Mouse (Mus musculus) MEL (cell line): ENCODE measurements around the gene Id1. TPM values are rescaled to one million over a fixed set of nuclear protein-coding genes. Genes with fewer than 3 reads are reported as not detected.

Source experiments
- DNase-seq: peaks from one replicate; pipeline ENCODE4 v3.0.0; 2011; ENCODE audit warnings: low read depth, low spot score
- H3K27ac ChIP-seq: 2 replicates; pipeline ENCODE4 v1.5.1; 2012; ENCODE audit warnings: low read depth, mild to moderate bottlenecking, control low read depth, low read length, moderate library complexity; ENCODE audit not compliant: control insufficient read depth
- H3K27me3 ChIP-seq, 2 experiments: fragments of 150-350 bp in 1 of 2; sonication (generic) in 1 of 2; 2 replicates each; pipeline ENCODE4 v1.6.1; 2012; ENCODE audit warnings: low read length in 2 of 2, mild to moderate bottlenecking in 2 of 2, improper control_type of control experiment in 1 of 2, moderate library complexity in 1 of 2; ENCODE audit not compliant: insufficient read depth in 2 of 2, control insufficient read depth in 1 of 2
- H3K36me3 ChIP-seq, 2 experiments: 2 replicates each; pipeline ENCODE4 v1.6.1; 2012 to 2014; ENCODE audit warnings: low read length in 2 of 2, improper control_type of control experiment in 1 of 2, inconsistent platforms in 1 of 2, mild to moderate bottlenecking in 1 of 2; ENCODE audit not compliant: insufficient read depth in 2 of 2, control insufficient read depth in 1 of 2
- H3K4me1 ChIP-seq, 2 experiments: fragments of 150-350 bp in 1 of 2; sonication (generic) in 1 of 2; 2 replicates each; pipeline ENCODE4 v1.6.1; 2012; ENCODE audit warnings: low read length in 2 of 2, improper control_type of control experiment in 1 of 2, mild to moderate bottlenecking in 1 of 2; ENCODE audit not compliant: insufficient read depth in 2 of 2, control insufficient read depth in 1 of 2
- H3K4me3 ChIP-seq, 2 experiments: fragments of 150-350 bp in 1 of 2; sonication (generic) in 1 of 2; 2 replicates each; pipeline ENCODE4 v1.5.1; 2012; ENCODE audit warnings: low read depth in 2 of 2, low read length in 2 of 2, mild to moderate bottlenecking in 2 of 2, moderate library complexity in 2 of 2, control low read depth in 1 of 2, improper control_type of control experiment in 1 of 2; ENCODE audit not compliant: control insufficient read depth in 1 of 2, insufficient read depth in 1 of 2
- H3K79me2 ChIP-seq: 2 replicates; pipeline ENCODE4 v1.6.1; 2012; ENCODE audit warnings: mild to moderate bottlenecking, low read length, moderate library complexity; ENCODE audit not compliant: control insufficient read depth, poor library complexity, insufficient read depth
- H3K9ac ChIP-seq: 2 replicates; pipeline ENCODE4 v1.6.1; 2012; ENCODE audit warnings: low read depth, mild to moderate bottlenecking, control low read depth, low read length, moderate library complexity; ENCODE audit not compliant: control insufficient read depth, poor library complexity, severe bottlenecking
- H3K9me3 ChIP-seq: fragments of 150-350 bp; sonication (generic); replicated peaks from 2 replicates; pipeline ENCODE4 v1.6.1; 2012; ENCODE audit warnings: mild to moderate bottlenecking, low read length, improper control_type of control experiment, moderate library complexity; ENCODE audit not compliant: insufficient read depth
- CHD1 ChIP-seq: IDR thresholded peaks from 2 replicates; pipeline ENCODE4 v1.6.1; 2012; ENCODE audit warnings: low read depth, mild to moderate bottlenecking, inconsistent platforms, low read length, improper control_type of control experiment
- CHD2 ChIP-seq: IDR thresholded peaks from 2 replicates; pipeline ENCODE4 v1.6.1; 2011; ENCODE audit warnings: low read length, improper control_type of control experiment
- CTCF ChIP-seq, 3 experiments: IDR thresholded peaks in 2 of 3; conservative IDR thresholded peaks in 1 of 3; 2 replicates each; pipeline ENCODE4 v1.5.1; 2011 to 2012; ENCODE audit warnings: low read length in 3 of 3, low read depth in 2 of 3, mild to moderate bottlenecking in 2 of 3, improper control_type of control experiment in 1 of 3, inconsistent platforms in 1 of 3, mixed read lengths in 1 of 3, moderate library complexity in 1 of 3; ENCODE audit not compliant: control insufficient read depth in 1 of 3, insufficient read depth in 1 of 3, poor library complexity in 1 of 3, severe bottlenecking in 1 of 3
- E2F4 ChIP-seq: IDR thresholded peaks from 2 replicates; pipeline ENCODE4 v1.6.1; 2011; ENCODE audit warnings: low read depth, low read length, improper control_type of control experiment, borderline replicate concordance
- ELF1 ChIP-seq: IDR thresholded peaks from 2 replicates; pipeline ENCODE4 v1.6.1; 2014; ENCODE audit warnings: low read depth, mild to moderate bottlenecking, inconsistent platforms, low read length, improper control_type of control experiment, moderate library complexity
- EP300 ChIP-seq, 2 experiments: IDR thresholded peaks; 2 replicates each; pipeline ENCODE4 v1.6.1; 2011; ENCODE audit warnings: improper control_type of control experiment in 2 of 2, low read length in 2 of 2, low read depth in 1 of 2, mild to moderate bottlenecking in 1 of 2
- GABPA ChIP-seq: IDR thresholded peaks from 2 replicates; pipeline ENCODE4 v1.6.1; 2012; ENCODE audit warnings: low read depth, mild to moderate bottlenecking, inconsistent platforms, low read length, improper control_type of control experiment, moderate library complexity
- GATA1 ChIP-seq: IDR thresholded peaks from 2 replicates; pipeline ENCODE4 v1.6.1; 2011; ENCODE audit warnings: low read depth, low read length, improper control_type of control experiment
- JUND ChIP-seq: IDR thresholded peaks from 2 replicates; pipeline ENCODE4 v1.6.1; 2011; ENCODE audit warnings: low read depth, mild to moderate bottlenecking, improper control_type of control experiment, low read length
- KAT2A ChIP-seq: conservative IDR thresholded peaks from 2 replicates; pipeline ENCODE4 v1.6.1; 2012; ENCODE audit warnings: low read depth, low read length, improper control_type of control experiment, inconsistent platforms
- MAFK ChIP-seq: IDR thresholded peaks from 2 replicates; pipeline ENCODE4 v1.6.1; 2011; ENCODE audit warnings: low read depth, mild to moderate bottlenecking, low read length, improper control_type of control experiment, borderline replicate concordance
- MAZ ChIP-seq: IDR thresholded peaks from 2 replicates; pipeline ENCODE4 v1.6.1; 2012; ENCODE audit warnings: low read depth, mild to moderate bottlenecking, inconsistent platforms, low read length, improper control_type of control experiment
- MEF2A ChIP-seq: IDR thresholded peaks from 2 replicates; pipeline ENCODE4 v1.6.1; 2014; ENCODE audit warnings: low read depth, mild to moderate bottlenecking, inconsistent platforms, low read length, improper control_type of control experiment; ENCODE audit not compliant: poor library complexity, insufficient replicate concordance, severe bottlenecking; ENCODE audit errors: extremely low read depth
- MXI1 ChIP-seq: IDR thresholded peaks from 2 replicates; pipeline ENCODE4 v1.6.1; 2011; ENCODE audit warnings: mild to moderate bottlenecking, low read depth, low read length, improper control_type of control experiment
- MYB ChIP-seq: IDR thresholded peaks from 2 replicates; pipeline ENCODE4 v1.6.1; 2011; ENCODE audit warnings: mild to moderate bottlenecking, low read depth, low read length, improper control_type of control experiment
- MYC ChIP-seq: IDR thresholded peaks from 2 replicates; pipeline ENCODE4 v1.6.1; 2011; ENCODE audit warnings: low read depth, mild to moderate bottlenecking, low read length, improper control_type of control experiment, moderate library complexity
- NELFE ChIP-seq: IDR thresholded peaks from 2 replicates; pipeline ENCODE4 v1.6.1; 2011; ENCODE audit warnings: low read depth, low read length, improper control_type of control experiment
- NRF1 ChIP-seq: IDR thresholded peaks from 2 replicates; pipeline ENCODE4 v1.6.1; 2014; ENCODE audit warnings: low read depth, mild to moderate bottlenecking, inconsistent platforms, low read length, improper control_type of control experiment, moderate library complexity; ENCODE audit not compliant: poor library complexity, insufficient read depth, severe bottlenecking
- POLR2A ChIP-seq, 2 experiments: IDR thresholded peaks; 2 replicates each; pipeline ENCODE4 v1.6.1; 2011 to 2012; ENCODE audit warnings: low read length in 2 of 2, mild to moderate bottlenecking in 2 of 2, control low read depth in 1 of 2, improper control_type of control experiment in 1 of 2, low read depth in 1 of 2, moderate library complexity in 1 of 2; ENCODE audit not compliant: control insufficient read depth in 1 of 2, insufficient read depth in 1 of 2, poor library complexity in 1 of 2
- POLR2AphosphoS2 ChIP-seq: IDR thresholded peaks from 2 replicates; pipeline ENCODE4 v1.6.1; 2011; ENCODE audit warnings: low read length, improper control_type of control experiment
- POLR2AphosphoS5 ChIP-seq: IDR thresholded peaks from 2 replicates; pipeline ENCODE4 v1.6.1; 2012; ENCODE audit warnings: low read depth, borderline replicate concordance, mild to moderate bottlenecking, inconsistent platforms, low read length, moderate library complexity, mixed read lengths
- RAD21 ChIP-seq: IDR thresholded peaks from 2 replicates; pipeline ENCODE4 v1.6.1; 2011; ENCODE audit warnings: mild to moderate bottlenecking, low read depth, low read length, improper control_type of control experiment
- SIN3A ChIP-seq: IDR thresholded peaks from 2 replicates; pipeline ENCODE4 v1.6.1; 2012; ENCODE audit warnings: low read length, improper control_type of control experiment, inconsistent platforms
- SMC3 ChIP-seq: IDR thresholded peaks from 2 replicates; pipeline ENCODE4 v1.6.1; 2011; ENCODE audit warnings: low read depth, low read length, improper control_type of control experiment
- TAL1 ChIP-seq: IDR thresholded peaks from 2 replicates; pipeline ENCODE4 v1.6.1; 2012; ENCODE audit warnings: mild to moderate bottlenecking, inconsistent platforms, low read length, moderate library complexity, mixed read lengths
- TBP ChIP-seq: IDR thresholded peaks from 2 replicates; pipeline ENCODE4 v1.8.0; 2011; ENCODE audit warnings: low read depth, low read length, improper control_type of control experiment
- TCF12 ChIP-seq: IDR thresholded peaks from 2 replicates; pipeline ENCODE4 v1.6.1; 2014; ENCODE audit warnings: low read depth, mild to moderate bottlenecking, inconsistent platforms, low read length, improper control_type of control experiment, moderate library complexity
- USF1 ChIP-seq: IDR thresholded peaks from 2 replicates; pipeline ENCODE4 v1.6.1; 2014; ENCODE audit warnings: low read depth, mild to moderate bottlenecking, inconsistent platforms, low read length, improper control_type of control experiment, moderate library complexity
- ZC3H11A ChIP-seq: IDR thresholded peaks from 2 replicates; pipeline ENCODE4 v1.6.1; 2012; ENCODE audit warnings: low read depth, mild to moderate bottlenecking, inconsistent platforms, low read length, improper control_type of control experiment
- ZKSCAN1 ChIP-seq: IDR thresholded peaks from 2 replicates; pipeline ENCODE4 v1.6.1; 2012; ENCODE audit warnings: low read depth, mild to moderate bottlenecking, inconsistent platforms, low read length, improper control_type of control experiment, moderate library complexity
- ZMIZ1 ChIP-seq: IDR thresholded peaks from 2 replicates; pipeline ENCODE4 v1.6.1; 2012; ENCODE audit warnings: low read depth, mild to moderate bottlenecking, inconsistent platforms, low read length, improper control_type of control experiment, moderate library complexity
- polyA plus RNA-seq, 2 experiments: library from polyadenylated mRNA; stranded (reverse) in 1 of 2; unstranded in 1 of 2; fragments of >175 nt in 1 of 2; fragments of >200 nt in 1 of 2; gene quantifications; 2 replicates each; pipeline versions ENCODE4 v1.2.1 to v1.2.4; 2012; ENCODE audit warnings: low replicate concordance in 2 of 2, low read depth in 1 of 2; ENCODE audit not compliant: insufficient read length in 2 of 2, insufficient read depth in 1 of 2, missing spikeins in 1 of 2
- total RNA-seq: library from RNA; depleted of rRNA; stranded (reverse); fragments of 300-350 nt; gene quantifications from 2 replicates; pipeline ENCODE4 v1.2.3, GENCODE M21; 2012

The Id1 gene
- total and polyA plus RNA-seq, 3 experiments = 102 to 486 TPM; not detected in 1

DNA sequence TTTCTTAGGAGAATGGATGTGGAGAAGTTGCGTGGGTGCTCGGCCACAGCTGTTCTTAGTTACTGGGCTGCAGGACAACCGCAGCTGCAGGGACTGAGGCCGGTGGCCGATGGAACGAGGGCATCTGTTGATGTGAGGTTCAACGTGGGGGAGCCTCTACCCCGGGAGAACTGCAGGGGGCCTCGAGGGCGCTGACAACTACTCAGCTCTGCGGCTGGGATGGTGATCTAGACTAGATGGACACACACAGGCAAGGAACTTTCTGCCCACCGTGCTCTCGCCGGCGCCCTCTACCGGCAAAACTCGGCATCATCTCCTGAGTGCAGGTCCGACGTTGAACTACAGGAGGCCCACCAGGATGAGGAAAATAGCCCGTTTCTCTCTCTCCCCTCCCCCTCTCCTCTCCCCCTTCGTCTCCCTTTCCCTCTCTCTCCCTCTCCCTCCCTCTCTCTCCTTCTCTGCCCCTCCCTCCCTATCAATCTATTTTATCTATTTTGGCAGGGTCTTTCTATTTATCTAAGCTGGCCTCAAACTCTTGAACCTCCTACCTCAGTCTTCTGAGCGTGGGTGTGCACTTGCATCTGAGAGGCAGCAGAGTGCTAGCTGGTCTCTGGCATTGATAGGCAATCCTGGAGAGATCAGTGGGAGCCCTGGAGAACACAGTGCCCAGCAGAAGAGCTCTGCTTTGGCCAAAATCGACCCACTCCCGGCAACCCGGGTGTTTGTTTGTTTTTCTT is 30.5 kb downstream of the Id1 start:
- no peaks in the 10 kb centered on the region for H3K27me3 ChIP-seq

GRCm38 (mm10) chr2:152767618-152768271 is 31.7 kb downstream of the Id1 start:
- H3K4me1 ChIP-seq = peaks cover 5 to 51% of the 10 kb centered on the region in 2 experiments
- H3K36me3 ChIP-seq = peaks cover 0 to 28% of the 10 kb centered on the region in 2 experiments; a peak in 2 of 4 replicates
- no peaks in the 10 kb centered on the region for H3K9me3 ChIP-seq
- H3K27me3 ChIP-seq = no peaks in the 10 kb centered on the region
- peak; percentile 81 for DNase-seq
- no peaks in the 10 kb centered on the region for H3K79me2 ChIP-seq
- no peak overlapping the region for H3K4me3 ChIP-seq
- no peak overlapping the region for H3K9ac ChIP-seq
- no peak overlapping the region for H3K27ac ChIP-seq
- TF ChIP-seq CHD1 = no peak
- no peak for TF ChIP-seq TBP
- TF ChIP-seq JUND = no peak
- TF ChIP-seq GATA1 = no peak
- no peak for TF ChIP-seq POLR2AphosphoS2
- TF ChIP-seq MEF2A = no peak
- TF ChIP-seq MXI1 = no peak
- no peak for TF ChIP-seq CHD2
- no peak for TF ChIP-seq USF1
- no peak for TF ChIP-seq MYC
- no peak for TF ChIP-seq KAT2A
- TF ChIP-seq NRF1 = no peak
- TF ChIP-seq POLR2A (IDR thresholded peaks at IDR 0.05; ENCODE audit: control insufficient read depth in 1 of 2, insufficient read depth in 1 of 2, low read depth in 1 of 2, low read length in 2 of 2, poor library complexity in 1 of 2) = no peak
- no peak for TF ChIP-seq ZKSCAN1
- TF ChIP-seq MAFK = no peak
- TF ChIP-seq SMC3 = peak; percentile 78
- no peak for TF ChIP-seq GABPA
- TF ChIP-seq ELF1 = no peak
- TF ChIP-seq NELFE = no peak
- no peak for TF ChIP-seq E2F4
- peak; percentile 42; the same call in 1 of the 2 replicates for TF ChIP-seq SIN3A
- TF ChIP-seq ZMIZ1 = no peak
- no peak for TF ChIP-seq POLR2AphosphoS5
- no peak for TF ChIP-seq MAZ

More for the DNA sequence above, 30.5 kb downstream of the Id1 start:
- peaks cover 0 to 27% of the 10 kb centered on the region in 2 experiments; a peak in 2 of 4 replicates for H3K36me3 ChIP-seq
- peaks cover 3 to 47% of the 10 kb centered on the region in 2 experiments for H3K4me1 ChIP-seq
- peak overlapping the region; percentile 17 for H3K27ac ChIP-seq
- no peaks in the 10 kb centered on the region for H3K79me2 ChIP-seq
- TF ChIP-seq USF1 (no peak), EP300 (IDR thresholded peaks at IDR 0.05; ENCODE audit: low read depth in 1 of 2, low read length in 2 of 2) (peak in 1 of 2 experiments; percentile 68; a peak in 1 of 4 replicates), MAZ (peak; percentile 62; the same call in 1 of the 2 replicates), SIN3A (0 out of 2 replicates have a peak, but pooled peaks have one; percentile 27), CTCF (IDR thresholded peaks at IDR 0.05 in 2 of 3, conservative IDR thresholded peaks at IDR 0.05 in 1 of 3; ENCODE audit: control insufficient read depth in 1 of 3, insufficient read depth in 1 of 3, low read depth in 2 of 3, low read length in 3 of 3, poor library complexity in 1 of 3, severe bottlenecking in 1 of 3) (peak; percentile 88 to 93 (median 92)), CHD2 (no peak), RAD21 (peak; percentile 54), SMC3 (peak; percentile 77), JUND (no peak), GATA1 (peak; percentile 45; the same call in 1 of the 2 replicates), ZC3H11A (peak; percentile 51), MYB (no peak), TCF12 (peak; percentile 49), TAL1 (0 out of 2 replicates have a peak, but pooled peaks have one; percentile 14)
- DNase-seq = peak; percentile 88
- no peaks in the 10 kb centered on the region for H3K9me3 ChIP-seq
- H3K4me3 ChIP-seq = peak overlapping the region; percentile 12 to 38; a peak in 3 of 4 replicates
- peak overlapping the region; percentile 48 for H3K9ac ChIP-seq
